Mouse (Mus musculus) limb, embryonic 15.5 days (tissue): ENCODE data around the gene Tas2r116. TPM values are rescaled to one million over a fixed set of nuclear protein-coding genes. Genes with fewer than 3 reads are reported as not detected.

Experiments used
- ATAC-seq: fragments of 200-750 bp; cut with Nextera tagmentation; 2 replicates; pipeline ENCODE4 v1.8.0; 2017; ENCODE audit warnings: low read depth, moderate TSS enrichment; ENCODE audit not compliant: insufficient number of reproducible peaks, low FRiP score, low TSS enrichment
- H3K27ac ChIP-seq: fragments of 300-500 bp; sonication (generic); 2 replicates; pipeline ENCODE4 v1.5.1; 2015; ENCODE audit warnings: moderate library complexity, mild to moderate bottlenecking, inconsistent platforms
- H3K27me3 ChIP-seq: fragments of 300-500 bp; sonication (generic); 2 replicates; pipeline ENCODE4 v1.6.1; 2015; ENCODE audit warnings: inconsistent platforms
- H3K36me3 ChIP-seq: fragments of 300-500 bp; sonication (generic); 2 replicates; pipeline ENCODE4 v1.6.1; 2015; ENCODE audit warnings: inconsistent platforms
- H3K4me1 ChIP-seq: fragments of 300-500 bp; sonication (generic); 2 replicates; pipeline ENCODE4 v1.6.1; 2015; ENCODE audit warnings: inconsistent platforms
- H3K4me2 ChIP-seq: fragments of 300-500 bp; sonication (generic); 2 replicates; pipeline ENCODE4 v1.6.1; 2015; ENCODE audit warnings: mild to moderate bottlenecking, inconsistent platforms
- H3K4me3 ChIP-seq: fragments of 300-500 bp; sonication (generic); 2 replicates; pipeline ENCODE4 v1.5.1; 2015; ENCODE audit warnings: mild to moderate bottlenecking, inconsistent platforms
- H3K9ac ChIP-seq: fragments of 300-500 bp; sonication (generic); 2 replicates; pipeline ENCODE4 v1.6.1; 2015; ENCODE audit warnings: inconsistent platforms
- H3K9me3 ChIP-seq: fragments of 300-500 bp; sonication (generic); 2 replicates; pipeline ENCODE4 v1.6.1; 2016; ENCODE audit warnings: inconsistent platforms
- WGBS: fragments of 180-500 bp; shearing (Covaris S2); methylation state at CpG from one replicate; pipeline ENCODE4 v1.1.7; 2015; 5-methylcytosine and 5-hydroxymethylcytosine counted together
- polyA plus RNA-seq: library from polyadenylated mRNA; unstranded; fragments of >200 nt; fragmentation: Nextera tagmentation; extraction: Ambion mirVana; gene quantifications from 2 replicates; pipeline ENCODE4 v1.2.1, GENCODE M21; 2015

Gene Tas2r116
- polyA plus RNA-seq, result not detected in 2 replicates

- Histone ChIP-seq H3K4me3 (no peak within 1 kb of the TSS), H3K27me3 (no peaks in the 10 kb centered on the region), H3K9me3 (no peaks in the 10 kb centered on the region), H3K4me1 (no peaks in the 10 kb centered on the region), H3K4me2 (no peak within 1 kb of the TSS), H3K36me3 (no peaks in the 10 kb centered on the region), H3K9ac (no peak within 1 kb of the TSS), H3K27ac (no peak within 1 kb of the TSS)
- ATAC-seq, result no peak
- 81% methylated on average over 1 of the region's 1 CpGs for WGBS
Observed at GRCm38 (mm10) chr6:132855138-132855537, at the start of gene Tas2r116. Gene Tas2r116 (plus strand): TSS chr6:132855438.

- H3K27ac ChIP-seq, result no peak within 1 kb of the TSS
- no peaks in the 10 kb centered on the region; the same call in 1 of the 2 replicates for H3K9me3 ChIP-seq
- no peak for ATAC-seq
- WGBS, result 81% methylated on average over 1 of the region's 1 CpGs
- no peak within 1 kb of the TSS for H3K4me3 ChIP-seq
- H3K9ac ChIP-seq, result no peak within 1 kb of the TSS
- H3K27me3 ChIP-seq, result no peaks in the 10 kb centered on the region
- H3K36me3 ChIP-seq, result no peaks in the 10 kb centered on the region
- no peak within 1 kb of the TSS for H3K4me2 ChIP-seq
- no peaks in the 10 kb centered on the region for H3K4me1 ChIP-seq
Observed at GRCm38 (mm10) chr6:132846842-132847241, 8.4 kb upstream of the Tas2r116 start, which contains the start of gene Tas2r123. Gene Tas2r123 (plus strand): TSS chr6:132847142.

- Histone ChIP-seq H3K27ac (no peak within 1 kb of the TSS), H3K9ac (no peak within 1 kb of the TSS), H3K36me3 (no peaks in the 10 kb centered on the region), H3K9me3 (no peaks in the 10 kb centered on the region), H3K4me3 (no peak within 1 kb of the TSS), H3K27me3 (no peaks in the 10 kb centered on the region), H3K4me2 (no peak within 1 kb of the TSS), H3K4me1 (no peaks in the 10 kb centered on the region)
- no peak for ATAC-seq
Observed at GRCm38 (mm10) chr6:132867708-132868107, 12.5 kb downstream of the Tas2r116 start, which contains the start of gene Tas2r110. Gene Tas2r110 (plus strand): TSS chr6:132868008.

GRCm38 (mm10) chr6:132892711-132893110 lies 37.5 kb downstream of the Tas2r116 start, which contains the start of gene Tas2r113:
Gene Tas2r113 (plus strand): TSS chr6:132893011.
- H3K9me3 ChIP-seq, result no peaks in the 10 kb centered on the region

More at GRCm38 (mm10) chr6:132892711-132893110, 37.5 kb downstream of the Tas2r116 start, which contains the start of gene Tas2r113:
- Histone ChIP-seq H3K27ac (no peak within 1 kb of the TSS), H3K4me2 (no peak within 1 kb of the TSS), H3K4me1 (no peaks in the 10 kb centered on the region), H3K4me3 (no peak within 1 kb of the TSS), H3K36me3 (no peaks in the 10 kb centered on the region), H3K9ac (no peak within 1 kb of the TSS), H3K27me3 (no peaks in the 10 kb centered on the region)
- no peak for ATAC-seq
- WGBS, result 66% methylated on average over 1 of the region's 1 CpGs

Other genes starting within 250 kb of the Tas2r116 start
- gene A630073D07Rik, start 203.9 kb upstream of the Tas2r116 start, polyA plus RNA-seq, result not detected in 2 replicates
- gene Tas2r120, start 198.5 kb upstream of the Tas2r116 start, polyA plus RNA-seq, result not detected in 2 replicates
- not detected in 2 replicates for gene Tas2r121, start 154.4 kb upstream of the Tas2r116 start, polyA plus RNA-seq
- gene Tas2r122, start 143.5 kb upstream of the Tas2r116 start, polyA plus RNA-seq, result not detected in 2 replicates
- gene Tas2r115, start 117.4 kb upstream of the Tas2r116 start, polyA plus RNA-seq, result not detected in 2 replicates
- gene Tas2r124, start 100.7 kb upstream of the Tas2r116 start, polyA plus RNA-seq, result not detected in 2 replicates
- gene Tas2r102, start 93.3 kb upstream of the Tas2r116 start, polyA plus RNA-seq, result not detected in 2 replicates
- not detected in 2 replicates for gene Tas2r136, start 77.3 kb upstream of the Tas2r116 start, polyA plus RNA-seq
- gene Tas2r117, start 52.6 kb upstream of the Tas2r116 start, polyA plus RNA-seq, result not detected in 2 replicates
- not detected in 2 replicates for gene Tas2r123, start 8.3 kb upstream of the Tas2r116 start, polyA plus RNA-seq
- not detected in 2 replicates for gene Tas2r110, start 12.6 kb downstream of the Tas2r116 start, polyA plus RNA-seq
- not detected in 2 replicates for gene Tas2r113, start 37.6 kb downstream of the Tas2r116 start, polyA plus RNA-seq
- not detected in 2 replicates for gene Tas2r125, start 54.2 kb downstream of the Tas2r116 start, polyA plus RNA-seq
- not detected in 2 replicates for gene Tas2r129, start 95.7 kb downstream of the Tas2r116 start, polyA plus RNA-seq
- not detected in 2 replicates for gene Tas2r131, start 102.5 kb downstream of the Tas2r116 start, polyA plus RNA-seq
- not detected in 2 replicates for gene Tas2r109, start 125.5 kb downstream of the Tas2r116 start, polyA plus RNA-seq
- gene Tas2r103, start 181.7 kb downstream of the Tas2r116 start, polyA plus RNA-seq, result not detected in 2 replicates
- not detected in 2 replicates for gene Tas2r140, start 200.4 kb downstream of the Tas2r116 start, polyA plus RNA-seq
- gene Smim10l1, start 249.5 kb downstream of the Tas2r116 start, polyA plus RNA-seq, result 80.7 and 82.7 TPM in 2 replicates